Mouse (Mus musculus): ENCODE data around the gene Znhit3.

Gene Znhit3

GRCm38 (mm10) chr11:84916053-84916702 lies at the start of gene Znhit3:
Gene Znhit3 (minus strand): TSS chr11:84916366.
- DNase-seq (ENCODE audit: low spot score in 2 of 2) = peak; percentile 82 to 83

GRCm38 (mm10) chr11:84963556-84963955 lies 47.4 kb upstream of the Znhit3 start:
- no peak for DNase-seq (ENCODE audit: low spot score in 2 of 2)

- no peak for DNase-seq (ENCODE audit: low spot score in 2 of 2)
Measured at GRCm38 (mm10) chr11:84962536-84962935, 46.4 kb upstream of the Znhit3 start.

- DNase-seq (ENCODE audit: low spot score in 2 of 2) = no peak
Measured at GRCm38 (mm10) chr11:84961571-84961970, 45.4 kb upstream of the Znhit3 start.

GRCm38 (mm10) chr11:84960780-84961179 lies 44.6 kb upstream of the Znhit3 start:
- no peak for DNase-seq (ENCODE audit: low spot score in 2 of 2)

- DNase-seq (ENCODE audit: low spot score in 2 of 2) = no peak
Measured at GRCm38 (mm10) chr11:84960291-84960690, 44.1 kb upstream of the Znhit3 start.

GRCm38 (mm10) chr11:84959701-84960181 lies 43.6 kb upstream of the Znhit3 start:
- DNase-seq (ENCODE audit: low spot score in 2 of 2) = no peak

GRCm38 (mm10) chr11:84959181-84959580 lies 43.0 kb upstream of the Znhit3 start:
- DNase-seq (ENCODE audit: low spot score in 2 of 2) = no peak

GRCm38 (mm10) chr11:84958271-84958630 lies 42.1 kb upstream of the Znhit3 start:
- DNase-seq (ENCODE audit: low spot score in 2 of 2) = no peak

- no peak for DNase-seq (ENCODE audit: low spot score in 2 of 2)
Measured at GRCm38 (mm10) chr11:84957591-84958270, 41.6 kb upstream of the Znhit3 start, which contains the start of gene Car4. Gene Car4 (plus strand): TSS chr11:84957786.

- DNase-seq (ENCODE audit: low spot score in 2 of 2) = no peak
Measured at GRCm38 (mm10) chr11:84957171-84957570, 41.0 kb upstream of the Znhit3 start.

GRCm38 (mm10) chr11:84956400-84956799 lies 40.2 kb upstream of the Znhit3 start:
- DNase-seq (ENCODE audit: low spot score in 2 of 2) = no peak

- DNase-seq (ENCODE audit: low spot score in 2 of 2) = no peak
Measured at GRCm38 (mm10) chr11:84952611-84953010, 36.4 kb upstream of the Znhit3 start.

GRCm38 (mm10) chr11:84948526-84948925 lies 32.4 kb upstream of the Znhit3 start:
- no peak for DNase-seq (ENCODE audit: low spot score in 2 of 2)

GRCm38 (mm10) chr11:84948114-84948513 lies 31.9 kb upstream of the Znhit3 start:
- no peak for DNase-seq (ENCODE audit: low spot score in 2 of 2)

GRCm38 (mm10) chr11:84947206-84947605 lies 31.0 kb upstream of the Znhit3 start:
- DNase-seq (ENCODE audit: low spot score in 2 of 2) = no peak

GRCm38 (mm10) chr11:84945841-84946240 lies 29.7 kb upstream of the Znhit3 start:
- DNase-seq (ENCODE audit: low spot score in 2 of 2) = no peak

- DNase-seq (ENCODE audit: low spot score in 2 of 2) = no peak
Measured at GRCm38 (mm10) chr11:84944639-84945435, 28.7 kb upstream of the Znhit3 start.

- no peak for DNase-seq (ENCODE audit: low spot score in 2 of 2)
Measured at GRCm38 (mm10) chr11:84943948-84944347, 27.8 kb upstream of the Znhit3 start.

- no peak for DNase-seq (ENCODE audit: low spot score in 2 of 2)
Measured at GRCm38 (mm10) chr11:84940140-84940539, 24.0 kb upstream of the Znhit3 start.

- DNase-seq (ENCODE audit: low spot score in 2 of 2) = peak in 1 of 2 experiments; percentile 59
Measured at GRCm38 (mm10) chr11:84939508-84940053, 23.4 kb upstream of the Znhit3 start.

GRCm38 (mm10) chr11:84932261-84932660 lies 16.1 kb upstream of the Znhit3 start:
- no peak for DNase-seq (ENCODE audit: low spot score in 2 of 2)

Measured in frontal cortex, postnatal 10 days (tissue).